Mouse (Mus musculus): ENCODE measurements at regions not wholly inside any gene's neighbourhood (a gene's known extent, or its start where the extent isn't known, plus 50 kb on each side); places are given as distances from the start of the nearest gene placed in this dataset.

- H3K27ac ChIP-seq (ENCODE audit: control insufficient read depth, low read depth, low read length), result no peak overlapping the region
- TF ChIP-seq BHLHE40 (IDR thresholded peaks at IDR 0.05; ENCODE audit: borderline replicate concordance, low read depth, low read length) (no peak), POLR2AphosphoS5 (IDR thresholded peaks at IDR 0.05; ENCODE audit: borderline replicate concordance, low read depth, low read length) (no peak), NELFE (IDR thresholded peaks at IDR 0.05; ENCODE audit: low read depth, low read length) (no peak), USF1 (IDR thresholded peaks at IDR 0.05; ENCODE audit: low read depth, low read length) (no peak), UBTF (IDR thresholded peaks at IDR 0.05; ENCODE audit: borderline replicate concordance, insufficient read depth, low read depth, low read length) (no peak), MYC (IDR thresholded peaks at IDR 0.05; ENCODE audit: low read depth, low read length) (no peak), ZNF384 (IDR thresholded peaks at IDR 0.05; ENCODE audit: low read depth, low read length) (no peak), POLR2A (IDR thresholded peaks at IDR 0.05; ENCODE audit: control insufficient read depth in 1 of 2, insufficient read depth in 1 of 2, low read depth in 1 of 2, low read length in 2 of 2, poor library complexity in 1 of 2) (no peak), MEF2A (IDR thresholded peaks at IDR 0.05; ENCODE audit: extremely low read depth, insufficient replicate concordance, low read depth, low read length, poor library complexity, severe bottlenecking) (no peak), POLR2AphosphoS2 (IDR thresholded peaks at IDR 0.05; ENCODE audit: low read length) (no peak), SMC3 (IDR thresholded peaks at IDR 0.05; ENCODE audit: low read depth, low read length) (no peak)
- no peaks in the 10 kb centered on the region for H3K79me2 ChIP-seq (ENCODE audit: control insufficient read depth, insufficient read depth, low read length, poor library complexity)
- no peaks in the 10 kb centered on the region for H3K27me3 ChIP-seq (ENCODE audit: control insufficient read depth in 1 of 2, insufficient read depth in 2 of 2, low read length in 2 of 2)
- H3K4me3 ChIP-seq (ENCODE audit: control insufficient read depth in 1 of 2, insufficient read depth in 1 of 2, low read depth in 2 of 2, low read length in 2 of 2), result no peak overlapping the region
- no peaks in the 10 kb centered on the region for H3K36me3 ChIP-seq (ENCODE audit: control insufficient read depth in 1 of 2, insufficient read depth in 2 of 2, low read length in 2 of 2)
- no peaks in the 10 kb centered on the region for H3K4me1 ChIP-seq (ENCODE audit: control insufficient read depth in 1 of 2, insufficient read depth in 2 of 2, low read length in 2 of 2)
- no peak overlapping the region for H3K9ac ChIP-seq (ENCODE audit: control insufficient read depth, low read depth, low read length, poor library complexity, severe bottlenecking)
- DNase-seq (ENCODE audit: low read depth, low spot score), result no peak
- no peaks in the 10 kb centered on the region for H3K9me3 ChIP-seq (replicated peaks; ENCODE audit: insufficient read depth, low read length)
These were observed 150.0 kb upstream of the Dynlrb2 start for GRCm38 (mm10) chr8:116354756-116355155.

GRCm38 (mm10) chr8:116353911-116354310 is 150.9 kb upstream of the Dynlrb2 start:
- no peaks in the 10 kb centered on the region for H3K79me2 ChIP-seq (ENCODE audit: control insufficient read depth, insufficient read depth, low read length, poor library complexity)
- H3K4me3 ChIP-seq (ENCODE audit: control insufficient read depth in 1 of 2, insufficient read depth in 1 of 2, low read depth in 2 of 2, low read length in 2 of 2), result no peak overlapping the region
- no peaks in the 10 kb centered on the region for H3K36me3 ChIP-seq (ENCODE audit: control insufficient read depth in 1 of 2, insufficient read depth in 2 of 2, low read length in 2 of 2)
- H3K9ac ChIP-seq (ENCODE audit: control insufficient read depth, low read depth, low read length, poor library complexity, severe bottlenecking), result no peak overlapping the region
- TF ChIP-seq MEF2A (IDR thresholded peaks at IDR 0.05; ENCODE audit: extremely low read depth, insufficient replicate concordance, low read depth, low read length, poor library complexity, severe bottlenecking), result no peak
- TF ChIP-seq EP300 (IDR thresholded peaks at IDR 0.05; ENCODE audit: low read depth in 1 of 2, low read length in 2 of 2), result no peak
- no peak for TF ChIP-seq RCOR1 (IDR thresholded peaks at IDR 0.05; ENCODE audit: low read depth, low read length)
- no peak for TF ChIP-seq MYB (IDR thresholded peaks at IDR 0.05; ENCODE audit: low read depth, low read length)
- no peak for TF ChIP-seq KAT2A (conservative IDR thresholded peaks at IDR 0.05; ENCODE audit: low read depth, low read length)
- no peak for TF ChIP-seq SMC3 (IDR thresholded peaks at IDR 0.05; ENCODE audit: low read depth, low read length)
- TF ChIP-seq MXI1 (IDR thresholded peaks at IDR 0.05; ENCODE audit: low read depth, low read length), result no peak
- TF ChIP-seq ELF1 (IDR thresholded peaks at IDR 0.05; ENCODE audit: low read depth, low read length), result no peak
- no peak for TF ChIP-seq TCF12 (IDR thresholded peaks at IDR 0.05; ENCODE audit: low read depth, low read length)
- TF ChIP-seq POLR2AphosphoS5 (IDR thresholded peaks at IDR 0.05; ENCODE audit: borderline replicate concordance, low read depth, low read length), result no peak
- TF ChIP-seq USF2 (IDR thresholded peaks at IDR 0.05; ENCODE audit: borderline replicate concordance in 1 of 2, insufficient read depth in 1 of 2, low read depth in 1 of 2, low read length in 2 of 2), result no peak
- TF ChIP-seq USF1 (IDR thresholded peaks at IDR 0.05; ENCODE audit: low read depth, low read length), result no peak
- TF ChIP-seq GABPA (IDR thresholded peaks at IDR 0.05; ENCODE audit: low read depth, low read length), result no peak
- no peak for TF ChIP-seq E2F4 (IDR thresholded peaks at IDR 0.05; ENCODE audit: borderline replicate concordance, low read depth, low read length)
- no peak for TF ChIP-seq HCFC1 (IDR thresholded peaks at IDR 0.05; ENCODE audit: low read depth, low read length)
- no peak for TF ChIP-seq POLR2A (IDR thresholded peaks at IDR 0.05; ENCODE audit: control insufficient read depth in 1 of 2, insufficient read depth in 1 of 2, low read depth in 1 of 2, low read length in 2 of 2, poor library complexity in 1 of 2)
- no peak for TF ChIP-seq MAX (IDR thresholded peaks at IDR 0.05; ENCODE audit: low read length)
- no peak overlapping the region for H3K27ac ChIP-seq (ENCODE audit: control insufficient read depth, low read depth, low read length)
- no peaks in the 10 kb centered on the region for H3K4me1 ChIP-seq (ENCODE audit: control insufficient read depth in 1 of 2, insufficient read depth in 2 of 2, low read length in 2 of 2)
- no peaks in the 10 kb centered on the region for H3K9me3 ChIP-seq (replicated peaks; ENCODE audit: insufficient read depth, low read length)
- H3K27me3 ChIP-seq (ENCODE audit: control insufficient read depth in 1 of 2, insufficient read depth in 2 of 2, low read length in 2 of 2), result no peaks in the 10 kb centered on the region
- no peak for DNase-seq (ENCODE audit: low read depth, low spot score)

Measured in MEL (cell line).